Comparison of ENCODE assay signal across 27 mouse cellular contexts in genomic region chr15:96457338-96457664, GRCm38 (mm10). TPM values are rescaled to one million over a fixed set of nuclear protein-coding genes. Genes with fewer than 3 reads are reported as not detected.
DNase-seq lines count a peak whose midpoint lies in the region; ATAC-seq and TF ChIP-seq lines count a peak whose summit lies in the region.
"Had no signal": no experiment of that assay in that cellular context is flagged by ENCODE, and none has a peak within 500 bp of the region (broad histone marks: within the 10 kb centered on the region; RNA-seq: fewer than 3 reads in every experiment).

No protein-coding gene starts in this region.

- no peak for TF ChIP-seq CTCF in liver, adult 2 months (IDR thresholded peaks at IDR 0.05; ENCODE audit: low read depth, low read length)
- TF ChIP-seq CTCF in gastrocnemius, adult 2 months (IDR thresholded peaks at IDR 0.05) = no peak

- H3K79me2 ChIP-seq in liver, adult 2 months (ENCODE audit: control insufficient read depth, insufficient read depth, low read length) = peaks cover 16% of the 10 kb centered on the region; the same call in 1 of the 2 replicates

- no peak overlapping the region for H3K4me3 ChIP-seq in forebrain, embryonic 10.5 days
- no peak overlapping the region for H3K4me3 ChIP-seq in forebrain, embryonic 15.5 days
- H3K4me3 ChIP-seq in liver, adult 2 months (ENCODE audit: insufficient read depth, low read depth, low read length) = no peak overlapping the region
- no peak overlapping the region for H3K4me3 ChIP-seq in liver, embryonic 11.5 days (ENCODE audit: low read depth, low read length)
- H3K4me3 ChIP-seq in liver, embryonic 16.5 days (ENCODE audit: low read depth, low read length) = no peak overlapping the region
- H3K4me3 ChIP-seq in gastrocnemius, adult 2 months = no peak overlapping the region
- H3K4me3 ChIP-seq: embryonic facial prominence, embryonic 10.5 days; embryonic facial prominence, embryonic 15.5 days; heart, adult 2 months; heart, embryonic 13.5 days; layer of hippocampus, adult 2 months; left cerebral cortex, adult 2 months; limb, embryonic 13.5 days; lung, embryonic 15.5 days; midbrain, embryonic 12.5 days; myocyte; neural tube, embryonic 12.5 days had no signal

- H3K36me3 ChIP-seq in forebrain, embryonic 10.5 days (replicated peaks) = peaks cover 19% of the 10 kb centered on the region
- H3K36me3 ChIP-seq in forebrain, embryonic 15.5 days = no peaks in the 10 kb centered on the region
- H3K36me3 ChIP-seq in liver, adult 2 months (ENCODE audit: control insufficient read depth, insufficient read depth, low read length) = no peaks in the 10 kb centered on the region
- H3K36me3 ChIP-seq in liver, embryonic 11.5 days (ENCODE audit: control insufficient read depth, insufficient read depth, low read length) = peaks cover 3% of the 10 kb centered on the region; the same call in 1 of the 2 replicates
- H3K36me3 ChIP-seq in liver, embryonic 16.5 days (ENCODE audit: control insufficient read depth, insufficient read depth) = peaks cover 2% of the 10 kb centered on the region; the same call in 1 of the 2 replicates
- H3K36me3 ChIP-seq: embryonic facial prominence, embryonic 15.5 days; limb, embryonic 13.5 days; lung, embryonic 15.5 days; midbrain, embryonic 12.5 days; neural tube, embryonic 12.5 days had no signal

- no peak for TF ChIP-seq POLR2A in liver, adult 2 months (IDR thresholded peaks at IDR 0.05; ENCODE audit: extremely low read depth, insufficient read depth, low read length)

- no peak overlapping the region for H3K9ac ChIP-seq in forebrain, embryonic 15.5 days (replicated peaks)
- H3K9ac ChIP-seq in liver, adult 2 months (ENCODE audit: low read depth, low read length) = no peak overlapping the region
- no peak overlapping the region for H3K9ac ChIP-seq in liver, embryonic 11.5 days (ENCODE audit: low read depth, low read length)
- no peak overlapping the region for H3K9ac ChIP-seq in liver, embryonic 16.5 days (ENCODE audit: low read depth, low read length)
- H3K9ac ChIP-seq: embryonic facial prominence, embryonic 15.5 days; heart, embryonic 13.5 days; hindbrain, embryonic 14.5 days; limb, embryonic 13.5 days; lung, embryonic 15.5 days; midbrain, embryonic 12.5 days; neural tube, embryonic 12.5 days had no signal

- WGBS in forebrain, embryonic 10.5 days = 81% methylated on average over 3 of the region's 3 CpGs
- WGBS in forebrain, embryonic 15.5 days = 73% methylated on average over 3 of the region's 3 CpGs
- WGBS in liver, adult 2 months = 30% methylated on average over 3 of the region's 3 CpGs
- WGBS in liver, embryonic 11.5 days = 52% methylated on average over 3 of the region's 3 CpGs
- 22% methylated on average over 3 of the region's 3 CpGs for WGBS in liver, embryonic 16.5 days (ENCODE audit: insufficient replicate concordance)

- intact Hi-C loops in gastrocnemius, adult 2 months (cut with DNase I) = no loop called here

- H3K27me3 ChIP-seq in forebrain, embryonic 10.5 days (ENCODE audit: poor library complexity, severe bottlenecking) = no peaks in the 10 kb centered on the region
- H3K27me3 ChIP-seq in forebrain, embryonic 15.5 days = no peaks in the 10 kb centered on the region
- no peaks in the 10 kb centered on the region for H3K27me3 ChIP-seq in liver, adult 2 months (ENCODE audit: control insufficient read depth, insufficient read depth, low read length)
- H3K27me3 ChIP-seq in liver, embryonic 11.5 days (replicated peaks; ENCODE audit: control insufficient read depth, insufficient read depth, low read length) = no peaks in the 10 kb centered on the region
- H3K27me3 ChIP-seq in liver, embryonic 16.5 days (ENCODE audit: control insufficient read depth, insufficient read depth, low read depth, low read length) = no peaks in the 10 kb centered on the region
- H3K27me3 ChIP-seq: embryonic facial prominence, embryonic 15.5 days; heart, embryonic 13.5 days; limb, embryonic 13.5 days; lung, embryonic 15.5 days; midbrain, embryonic 12.5 days; neural tube, embryonic 12.5 days had no signal

- H3K4me1 ChIP-seq in forebrain, embryonic 10.5 days = peaks cover 33% of the 10 kb centered on the region
- H3K4me1 ChIP-seq in forebrain, embryonic 15.5 days = peaks cover 21% of the 10 kb centered on the region
- peaks cover 26% of the 10 kb centered on the region for H3K4me1 ChIP-seq in liver, adult 2 months (ENCODE audit: control insufficient read depth, insufficient read depth, low read length)
- H3K4me1 ChIP-seq in liver, embryonic 11.5 days (replicated peaks; ENCODE audit: control insufficient read depth, insufficient read depth, low read length) = peaks cover 33% of the 10 kb centered on the region
- H3K4me1 ChIP-seq in liver, embryonic 16.5 days (ENCODE audit: control insufficient read depth, low read depth, low read length) = peaks cover 45% of the 10 kb centered on the region

- H3K27ac ChIP-seq in forebrain, embryonic 10.5 days = no peak overlapping the region
- H3K27ac ChIP-seq in forebrain, embryonic 15.5 days (replicated peaks) = no peak overlapping the region
- peak overlapping the region; percentile 31 for H3K27ac ChIP-seq in liver, adult 2 months (replicated peaks; ENCODE audit: insufficient read depth, low read depth, low read length)
- H3K27ac ChIP-seq in liver, embryonic 11.5 days (ENCODE audit: low read depth, low read length) = peak overlapping the region; percentile 24; the same call in 1 of the 2 replicates
- peak overlapping the region; percentile 65; the same call in 1 of the 2 replicates for H3K27ac ChIP-seq in liver, embryonic 16.5 days (ENCODE audit: low read length)
- H3K27ac ChIP-seq in gastrocnemius, adult 2 months = no peak overlapping the region
- H3K27ac ChIP-seq: embryonic facial prominence, embryonic 10.5 days; embryonic facial prominence, embryonic 15.5 days; heart, adult 2 months; heart, embryonic 13.5 days; hindbrain, embryonic 14.5 days; layer of hippocampus, adult 2 months; left cerebral cortex, adult 2 months; limb, embryonic 13.5 days; lung, embryonic 15.5 days; midbrain, embryonic 12.5 days; neural tube, embryonic 12.5 days had no signal

- DNase-seq in forebrain, embryonic 10.5 days (ENCODE audit: extremely low spot score, low spot score) = peak; percentile 8
- no peak for DNase-seq in liver, adult 2 months (ENCODE audit: extremely low read depth, low read depth, low spot score)
- DNase-seq in liver = no peak
- DNase-seq in liver, embryonic 11.5 days (ENCODE audit: low spot score) = no peak
- no peak for DNase-seq in gastrocnemius, adult 2 months
- DNase-seq in adrenal gland, postnatal 4 days (ENCODE audit: low spot score in 2 of 2) = no peak
- DNase-seq: adrenal gland, postnatal 36 days; cerebellum, adult 8-10 months; cerebellum, postnatal 25 days; heart, adult 2 months; heart, postnatal 10 days; right cerebral cortex, adult 18-20 months; right cerebral cortex, postnatal 4 days had no signal

- H3K9me3 ChIP-seq in forebrain, embryonic 10.5 days = no peaks in the 10 kb centered on the region
- H3K9me3 ChIP-seq in forebrain, embryonic 15.5 days = no peaks in the 10 kb centered on the region
- no peaks in the 10 kb centered on the region for H3K9me3 ChIP-seq in liver, embryonic 11.5 days (ENCODE audit: control insufficient read depth, low read length)
- no peaks in the 10 kb centered on the region for H3K9me3 ChIP-seq in liver, embryonic 16.5 days (replicated peaks; ENCODE audit: control insufficient read depth, low read length)
- H3K9me3 ChIP-seq: embryonic facial prominence, embryonic 10.5 days; embryonic facial prominence, embryonic 15.5 days; heart, embryonic 13.5 days; limb, embryonic 13.5 days; lung, embryonic 15.5 days; midbrain, embryonic 12.5 days; neural tube, embryonic 12.5 days had no signal

- ATAC-seq in forebrain, embryonic 15.5 days (replicated peaks) = no peak
- ATAC-seq in liver, embryonic 11.5 days (replicated peaks; ENCODE audit: low FRiP score) = no peak
- no peak for ATAC-seq in liver, embryonic 16.5 days (ENCODE audit: low read depth)
- ATAC-seq: forebrain, embryonic 16.5 days had no signal

- no peak overlapping the region for H3K4me2 ChIP-seq in forebrain, embryonic 15.5 days (replicated peaks)
- peak overlapping the region; percentile 37 for H3K4me2 ChIP-seq in liver, embryonic 11.5 days
- H3K4me2 ChIP-seq in liver, embryonic 16.5 days (ENCODE audit: low read depth, low read length) = peak overlapping the region; percentile 13
- H3K4me2 ChIP-seq: embryonic facial prominence, embryonic 15.5 days; heart, embryonic 13.5 days; hindbrain, embryonic 14.5 days; limb, embryonic 13.5 days; lung, embryonic 15.5 days; midbrain, embryonic 12.5 days; neural tube, embryonic 12.5 days had no signal

RNA-seq across cellular contexts. Expression of gene Scaf11, which starts 3.3 kb away (rescaled TPM):
- 105 and 106 TPM in 2 replicates for polyA plus RNA-seq in forebrain, embryonic 10.5 days (2016; fragmentation: Nextera tagmentation; extraction: Ambion mirVana)
- 57.9 and 62.0 TPM in 2 replicates for polyA plus RNA-seq in forebrain, embryonic 15.5 days (2015; fragmentation: Nextera tagmentation; extraction: Ambion mirVana)
- total RNA-seq in liver, adult 2 months (2014; rRNA removed) = 29.2 and 31.1 TPM in 2 replicates
- 10.6 and 12.1 TPM in 2 replicates for polyA plus RNA-seq in liver, adult 2 months (2012; rRNA removed)
- polyA plus RNA-seq in liver, embryonic 11.5 days (2014; fragmentation: Nextera tagmentation; extraction: Ambion mirVana) = 105 and 106 TPM in 2 replicates
- polyA plus RNA-seq in liver, embryonic 16.5 days (2015; fragmentation: Nextera tagmentation; extraction: Ambion mirVana) = 33.3 and 37.1 TPM in 2 replicates
- 10 to 100 TPM; 41.3 to 43.3 TPM for total RNA-seq in gastrocnemius, adult 2 months (2021)
- 100 to 1,000 TPM; 105 to 109 TPM for total RNA-seq in adrenal gland, postnatal 4 days (2021)

Comparison
In these comparisons a context has a peak if more than half of its experiments do, and no peak if none do; other contexts are left out.
1. H3K27ac ChIP-seq: peak in liver, adult 2 months (single experiment), liver, embryonic 11.5 days (single experiment) and liver, embryonic 16.5 days (single experiment); none in forebrain, embryonic 10.5 days (single experiment), forebrain, embryonic 15.5 days (single experiment) and gastrocnemius, adult 2 months (single experiment).